Mouse (Mus musculus) hematopoietic stem cell, adult 5-6 weeks (primary cell): ENCODE results near the gene Trpm2. TPM values are rescaled to one million over a fixed set of nuclear protein-coding genes. Genes with fewer than 3 reads are reported as not detected.
"Not testable (repeated sequence)": the region's sequence is repeated elsewhere in the genome, so short reads cannot be mapped to it uniquely, and the experiment has no call there.

ENCODE experiments used
- ATAC-seq, 2 experiments: fragments of 125-278 bp in 1 of 2; replicated peaks in 1 of 2; 2 replicates each; pipeline ENCODE4 v1.8.0; 2016 to 2017; ENCODE audit warnings: inconsistent platforms in 2 of 2, mild to moderate bottlenecking in 2 of 2, moderate number of reproducible peaks in 2 of 2, low read depth in 1 of 2, moderate TSS enrichment in 1 of 2; ENCODE audit not compliant: low FRiP score in 2 of 2, poor library complexity in 2 of 2, severe bottlenecking in 2 of 2, insufficient read depth in 1 of 2, low TSS enrichment in 1 of 2
- total RNA-seq: library from RNA; stranded (forward); fragments of 172-1452, 232-1000 nt; gene quantifications from 2 replicates; pipeline ENCODE4 v1.2.3, GENCODE M21; 2017

The Trpm2 gene
- total RNA-seq, 1 experiment from 2014 or later = 2.6 TPM

DNA sequence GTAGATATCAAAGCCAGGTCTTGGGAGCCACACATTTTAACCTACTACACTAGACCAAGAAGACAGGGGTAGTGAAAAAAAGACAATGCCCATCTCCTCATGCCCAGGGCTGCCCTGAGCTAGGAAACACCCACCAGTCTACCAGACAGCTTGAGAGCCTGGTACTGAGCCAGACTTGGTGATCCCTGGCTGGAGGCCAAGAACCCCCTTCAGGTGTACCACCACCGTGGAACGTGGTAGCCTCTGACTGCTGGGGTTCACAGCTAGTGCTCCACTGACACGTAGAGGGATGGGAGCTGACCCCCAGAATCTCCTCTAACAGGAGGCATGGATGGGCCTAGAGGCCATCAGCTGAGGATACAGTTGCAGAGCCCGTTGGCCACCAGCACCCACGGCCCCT lies 29.8 kb upstream of the Trpm2 start:
- ATAC-seq = no peak

- no peak for ATAC-seq
These were observed 25.3 kb upstream of the Trpm2 start for GRCm38 (mm10) chr10:77995639-77996038.

- ATAC-seq = no peak
These were observed 15.4 kb upstream of the Trpm2 start for GRCm38 (mm10) chr10:77985775-77986174.

DNA sequence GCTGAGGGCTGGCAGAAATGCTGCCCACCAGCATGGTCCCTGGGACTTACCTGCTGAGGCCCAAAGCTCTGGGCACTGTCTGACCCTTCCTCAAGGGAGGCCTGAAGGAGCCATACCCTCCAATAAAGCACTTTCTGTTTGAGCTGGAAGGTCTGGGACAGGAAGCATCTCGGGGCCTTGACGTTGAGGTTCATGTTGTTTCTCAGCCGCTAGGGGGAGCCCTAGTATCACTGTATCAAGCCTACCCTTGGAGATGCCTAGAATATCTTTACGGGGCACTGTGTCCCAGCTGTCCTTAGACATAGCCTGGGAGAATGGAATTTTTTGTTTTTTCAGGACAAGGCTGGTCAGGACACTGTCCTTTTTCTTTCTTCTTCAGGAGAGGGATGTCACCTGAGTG lies 14.3 kb upstream of the Trpm2 start:
- ATAC-seq = peak; percentile 84 to 90

DNA sequence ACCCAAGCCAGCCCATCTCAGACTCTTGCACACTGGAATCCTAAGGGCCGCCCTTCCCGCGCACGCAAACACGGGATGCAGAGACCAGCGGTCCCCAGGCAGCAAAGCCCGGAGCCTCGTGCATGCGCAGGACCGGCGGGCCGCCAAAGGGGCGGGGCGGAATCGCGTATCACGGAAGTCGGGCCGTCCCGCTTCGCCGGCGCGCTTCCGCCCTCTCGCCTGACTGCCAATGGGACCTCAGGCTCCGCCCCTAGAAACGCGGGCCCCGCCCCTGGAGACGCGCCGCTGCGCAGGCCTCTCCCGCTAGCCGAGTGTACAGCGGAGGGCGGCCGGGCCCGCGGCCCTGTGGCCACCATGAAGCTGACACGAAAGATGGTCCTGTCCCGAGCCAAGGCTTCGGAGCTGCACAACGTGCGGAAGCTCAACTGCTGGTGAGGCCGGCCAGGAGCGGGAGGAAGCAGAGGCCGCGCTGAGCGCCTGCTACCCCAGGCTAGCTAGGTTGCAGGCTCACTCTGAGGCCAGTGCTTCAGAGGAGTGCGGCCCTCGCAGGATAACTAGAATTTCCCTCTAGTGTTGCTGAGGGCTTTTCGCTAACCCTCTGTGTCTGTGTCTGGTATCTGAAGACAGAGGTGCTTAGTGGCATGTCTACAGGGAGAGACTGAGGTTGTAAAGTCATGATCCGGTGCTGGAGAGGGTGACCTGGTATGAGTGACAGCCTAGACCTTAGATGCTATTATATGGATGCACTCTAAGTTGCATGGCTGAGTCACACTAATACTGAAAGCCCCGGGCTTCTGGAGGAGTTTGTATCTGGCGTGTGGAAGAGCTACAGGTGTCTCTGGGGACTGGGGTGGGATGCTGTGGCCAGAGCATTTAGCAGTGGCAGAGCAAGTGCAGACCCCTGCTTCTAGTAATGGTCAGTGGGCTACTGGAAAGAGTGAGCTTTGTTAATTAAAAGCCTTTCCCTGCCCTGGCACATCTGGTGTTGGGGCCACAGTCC lies 8.3 kb upstream of the Trpm2 start, which contains the start of gene 1810043G02Rik:
TSS of gene 1810043G02Rik (plus strand) at position 174 of the 1,000 bp plus-strand sequence.
- ATAC-seq = peak; percentile 92 to 93

DNA sequence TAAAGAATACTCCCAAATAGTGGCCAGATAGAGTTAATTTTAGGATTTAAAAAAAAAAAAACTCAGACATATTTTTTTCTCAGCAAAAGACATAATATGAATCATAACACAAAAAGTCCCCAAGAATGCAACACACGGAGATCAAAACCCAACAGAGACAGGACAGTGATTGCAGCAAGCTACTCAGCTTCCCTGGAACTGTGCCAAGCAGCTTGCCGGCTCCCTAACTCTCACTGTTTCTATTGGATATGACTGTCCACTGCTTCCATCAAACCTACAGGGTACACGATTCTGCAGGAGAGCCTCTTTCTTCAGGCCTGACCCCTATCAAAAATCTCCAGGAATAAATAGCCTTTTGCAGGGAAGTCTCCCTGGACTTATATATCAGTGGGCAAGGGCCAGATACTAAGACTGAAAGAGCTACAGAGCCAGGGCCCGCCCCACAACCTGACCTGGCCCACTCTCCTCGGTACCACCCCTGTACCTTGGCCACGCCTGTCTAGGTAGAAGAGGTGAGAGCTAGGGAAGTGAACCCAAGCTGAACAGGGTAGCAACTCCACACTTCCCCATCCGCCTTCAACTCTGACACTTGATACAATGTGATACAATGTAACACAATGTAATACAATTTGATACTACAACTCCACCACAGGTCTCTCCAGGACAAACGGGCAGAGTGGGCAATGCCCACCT lies 6.2 kb upstream of the Trpm2 start:
- ATAC-seq = no peak

- ATAC-seq = no peak
These were observed 5.3 kb upstream of the Trpm2 start for GRCm38 (mm10) chr10:77975653-77976052.

- ATAC-seq = no peak
These were observed 4.4 kb upstream of the Trpm2 start for GRCm38 (mm10) chr10:77974811-77975210.

GRCm38 (mm10) chr10:77974323-77974722 lies 4.0 kb upstream of the Trpm2 start:
- no peak for ATAC-seq

- ATAC-seq = no peak
These were observed 1.6 kb upstream of the Trpm2 start for GRCm38 (mm10) chr10:77971709-77972553.

DNA sequence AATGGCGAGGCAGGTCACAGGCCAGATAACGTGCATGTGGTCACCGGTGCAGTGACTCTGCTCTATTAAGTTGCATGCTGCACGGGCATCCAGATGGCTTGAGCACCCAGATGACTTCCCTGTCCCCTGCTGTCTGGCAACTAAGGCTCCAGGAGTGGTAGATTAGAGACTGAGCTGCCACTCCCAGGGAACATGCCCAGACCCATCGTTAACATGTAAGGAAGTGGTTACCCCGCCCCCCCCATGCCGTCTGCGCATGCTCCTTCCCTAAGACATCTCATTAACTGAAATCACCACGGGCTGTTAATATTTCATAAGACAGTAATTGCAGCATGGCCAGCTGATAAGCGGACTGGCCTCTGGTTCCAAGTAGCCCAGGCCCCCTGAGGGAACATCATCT lies 828 bp upstream of the Trpm2 start:
- ATAC-seq = peak; percentile 40 to 44

DNA sequence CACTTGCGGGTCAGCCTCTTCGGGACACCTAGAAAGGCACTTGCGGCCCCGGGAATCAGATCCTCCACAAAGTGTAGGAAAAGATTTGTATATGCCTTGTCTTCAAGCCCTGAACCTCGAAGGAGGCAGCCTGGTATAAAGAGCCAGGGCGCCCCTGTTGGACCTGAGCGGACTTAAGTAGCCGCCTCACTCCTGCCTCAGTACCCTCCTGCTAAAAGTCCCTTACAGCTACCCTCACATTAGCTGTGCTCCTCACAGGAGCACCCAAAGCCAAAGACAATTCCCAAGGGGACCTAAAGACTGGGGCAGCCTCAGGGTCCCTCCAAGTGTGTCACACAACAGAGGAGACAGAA lies 414 bp downstream of the Trpm2 start:
- ATAC-seq = no peak

DNA sequence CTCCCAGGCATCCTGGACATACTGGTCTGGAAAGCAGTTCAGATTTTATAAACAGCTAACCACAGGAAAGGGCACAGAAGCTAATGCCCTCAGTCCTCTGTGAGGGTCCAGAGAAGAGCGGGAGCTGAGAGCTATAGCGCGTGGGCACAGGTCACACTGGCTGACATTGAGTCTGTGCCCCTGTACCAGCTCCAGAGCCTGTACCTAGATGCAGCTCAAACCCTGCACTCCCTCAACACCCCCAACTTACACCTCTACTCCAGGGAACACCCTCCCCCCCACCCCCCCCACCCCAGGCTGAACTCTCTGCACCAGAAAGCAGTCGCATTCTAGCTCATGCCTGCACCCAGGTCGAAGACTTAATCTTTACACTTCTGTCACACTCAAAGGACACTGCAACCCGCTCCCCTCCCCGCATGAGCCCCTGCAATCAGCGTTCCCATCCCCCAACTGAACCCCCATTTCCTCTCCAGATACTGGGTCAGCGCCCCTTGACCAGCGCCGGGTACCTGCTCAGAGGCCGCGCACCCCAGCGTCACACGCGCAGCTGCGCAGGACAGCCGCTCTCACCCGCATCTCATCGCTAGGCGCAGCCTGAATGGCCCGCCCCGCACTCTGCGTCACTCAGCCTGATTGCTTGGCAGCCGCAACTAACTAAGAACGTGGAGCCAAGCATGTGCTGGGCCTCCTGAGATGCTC lies 940 bp downstream of the Trpm2 start:
- peak; percentile 54 to 57 for ATAC-seq

GRCm38 (mm10) chr10:77963971-77964370 lies 6.4 kb downstream of the Trpm2 start:
- ATAC-seq = peak; percentile 65 to 66

DNA sequence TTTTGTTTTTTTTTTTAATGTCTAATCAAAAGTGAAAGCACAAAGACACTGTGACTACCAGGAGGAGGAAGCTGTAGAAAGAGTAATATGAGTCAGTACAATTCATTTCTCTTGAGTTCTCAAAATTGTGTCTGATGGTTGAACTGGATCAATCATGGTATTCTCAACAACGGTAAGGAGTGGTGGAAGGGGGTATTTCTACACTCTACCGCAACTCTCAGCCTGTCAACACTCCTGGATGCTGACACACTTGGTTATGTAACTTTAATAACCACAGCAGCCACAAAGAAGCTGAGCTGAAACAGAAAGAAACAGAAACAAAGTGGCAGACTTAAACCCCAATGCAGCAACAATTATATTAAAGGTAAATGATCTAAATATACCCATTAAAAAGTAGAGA lies 7.6 kb downstream of the Trpm2 start:
- peak; percentile 80 to 85 for ATAC-seq

DNA sequence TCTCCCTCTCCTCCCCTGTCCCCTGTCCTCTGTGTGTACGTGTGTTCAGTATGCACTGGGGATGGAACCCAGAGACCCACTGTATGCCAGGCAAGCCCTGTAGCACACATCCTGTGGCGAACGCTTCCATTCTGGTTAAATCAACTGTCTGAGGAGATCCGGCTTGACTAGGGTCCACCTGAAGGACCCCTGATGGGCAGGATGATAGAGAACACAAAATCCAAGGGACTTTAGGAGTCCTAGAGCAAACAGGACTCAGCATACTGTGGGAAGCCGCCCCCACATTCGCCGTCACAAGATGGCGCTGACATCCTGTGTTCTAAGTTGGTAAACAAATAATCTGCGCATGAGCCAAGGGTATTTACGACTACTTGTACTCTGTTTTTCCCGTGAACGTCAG lies 19.9 kb downstream of the Trpm2 start:
- not testable (repeated sequence) for ATAC-seq

- no peak for ATAC-seq
These were observed 30.7 kb downstream of the Trpm2 start for GRCm38 (mm10) chr10:77939685-77940084.
